Mouse (Mus musculus) MEL (cell line): ENCODE results near the gene Tmem178b.

Experiments used
- CHD2 ChIP-seq: IDR thresholded peaks from 2 replicates; pipeline ENCODE4 v1.6.1; 2011; ENCODE audit warnings: low read length, improper control_type of control experiment
- CTCF ChIP-seq, 3 experiments: IDR thresholded peaks in 2 of 3; conservative IDR thresholded peaks in 1 of 3; 2 replicates each; pipeline ENCODE4 v1.5.1; 2011 to 2012; ENCODE audit warnings: low read length in 3 of 3, low read depth in 2 of 3, mild to moderate bottlenecking in 2 of 3, improper control_type of control experiment in 1 of 3, inconsistent platforms in 1 of 3, mixed read lengths in 1 of 3, moderate library complexity in 1 of 3; ENCODE audit not compliant: control insufficient read depth in 1 of 3, insufficient read depth in 1 of 3, poor library complexity in 1 of 3, severe bottlenecking in 1 of 3
- E2F4 ChIP-seq: IDR thresholded peaks from 2 replicates; pipeline ENCODE4 v1.6.1; 2011; ENCODE audit warnings: low read depth, low read length, improper control_type of control experiment, borderline replicate concordance
- KAT2A ChIP-seq: conservative IDR thresholded peaks from 2 replicates; pipeline ENCODE4 v1.6.1; 2012; ENCODE audit warnings: low read depth, low read length, improper control_type of control experiment, inconsistent platforms
- MAFK ChIP-seq: IDR thresholded peaks from 2 replicates; pipeline ENCODE4 v1.6.1; 2011; ENCODE audit warnings: low read depth, mild to moderate bottlenecking, low read length, improper control_type of control experiment, borderline replicate concordance
- MAX ChIP-seq: IDR thresholded peaks from 2 replicates; pipeline ENCODE4 v1.6.1; 2011; ENCODE audit warnings: low read length, improper control_type of control experiment
- MAZ ChIP-seq: IDR thresholded peaks from 2 replicates; pipeline ENCODE4 v1.6.1; 2012; ENCODE audit warnings: low read depth, mild to moderate bottlenecking, inconsistent platforms, low read length, improper control_type of control experiment
- MYB ChIP-seq: IDR thresholded peaks from 2 replicates; pipeline ENCODE4 v1.6.1; 2011; ENCODE audit warnings: mild to moderate bottlenecking, low read depth, low read length, improper control_type of control experiment
- POLR2A ChIP-seq, 2 experiments: IDR thresholded peaks; 2 replicates each; pipeline ENCODE4 v1.6.1; 2011 to 2012; ENCODE audit warnings: low read length in 2 of 2, mild to moderate bottlenecking in 2 of 2, control low read depth in 1 of 2, improper control_type of control experiment in 1 of 2, low read depth in 1 of 2, moderate library complexity in 1 of 2; ENCODE audit not compliant: control insufficient read depth in 1 of 2, insufficient read depth in 1 of 2, poor library complexity in 1 of 2
- POLR2AphosphoS5 ChIP-seq: IDR thresholded peaks from 2 replicates; pipeline ENCODE4 v1.6.1; 2012; ENCODE audit warnings: low read depth, borderline replicate concordance, mild to moderate bottlenecking, inconsistent platforms, low read length, moderate library complexity, mixed read lengths

DNA sequence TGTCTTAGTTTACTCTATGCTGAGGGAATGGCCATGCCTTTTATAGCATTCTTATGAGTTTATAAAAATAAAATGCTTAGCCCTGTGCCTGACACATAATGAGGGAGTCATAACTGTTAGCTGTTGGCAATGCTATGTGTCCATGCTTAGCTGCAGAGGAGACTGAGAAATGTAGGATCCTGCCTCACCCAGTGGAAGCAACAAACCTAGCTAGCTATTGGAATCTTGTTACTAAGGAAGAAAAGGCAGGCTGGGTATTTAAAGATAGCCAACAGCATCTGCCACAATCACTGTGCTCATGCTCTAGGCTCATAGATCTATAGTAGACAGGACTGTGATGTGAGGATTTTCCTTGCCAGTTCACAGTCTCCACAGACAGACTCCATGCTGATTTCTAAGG, 97.2 kb downstream of the Tmem178b start:
- no peak for TF ChIP-seq E2F4
- no peak for TF ChIP-seq POLR2A (IDR thresholded peaks at IDR 0.05; ENCODE audit: control insufficient read depth in 1 of 2, insufficient read depth in 1 of 2, low read depth in 1 of 2, low read length in 2 of 2, poor library complexity in 1 of 2)
- TF ChIP-seq CTCF (IDR thresholded peaks at IDR 0.05 in 2 of 3, conservative IDR thresholded peaks at IDR 0.05 in 1 of 3; ENCODE audit: control insufficient read depth in 1 of 3, insufficient read depth in 1 of 3, low read depth in 2 of 3, low read length in 3 of 3, poor library complexity in 1 of 3, severe bottlenecking in 1 of 3) = no peak
- TF ChIP-seq POLR2AphosphoS5 = no peak
- no peak for TF ChIP-seq KAT2A
- no peak for TF ChIP-seq MYB
- no peak for TF ChIP-seq MAX
- TF ChIP-seq MAZ = no peak
- TF ChIP-seq MAFK = no peak
- TF ChIP-seq CHD2 = no peak
